Mouse (Mus musculus): ENCODE data around the gene Elk3. TPM values are rescaled to one million over a fixed set of nuclear protein-coding genes. Genes with fewer than 3 reads are reported as not detected.

The Elk3 gene
- polyA plus RNA-seq, 1 experiment = 86.5 TPM

DNA sequence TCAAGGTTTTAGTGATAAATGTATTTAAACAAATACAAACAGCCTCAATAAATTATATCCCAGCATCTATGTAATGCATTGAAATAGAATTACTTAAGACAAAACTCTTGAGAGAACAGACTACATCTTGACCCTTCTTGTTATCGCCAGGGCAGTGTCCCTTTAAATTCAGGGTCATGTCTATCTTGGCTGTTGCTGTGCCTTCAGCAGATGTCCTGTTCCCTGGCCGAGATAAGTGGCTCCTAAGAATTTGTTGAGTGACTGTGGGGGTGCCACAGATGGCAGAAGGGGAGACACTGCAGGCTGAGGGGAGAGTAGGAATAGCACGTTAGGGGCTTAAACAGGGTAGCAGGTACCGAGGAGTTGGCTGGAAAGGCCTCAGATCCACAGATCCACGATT, 22.3 kb upstream of the Elk3 start:
- TF ChIP-seq POLR2A (IDR thresholded peaks at IDR 0.05; ENCODE audit: low read depth, low read length) (no peak), CTCF (IDR thresholded peaks at IDR 0.05; ENCODE audit: borderline replicate concordance, insufficient read depth, low read length) (no peak)
- H3K4me3 ChIP-seq (ENCODE audit: insufficient read depth, low read length) = no peak overlapping the region
- H3K27ac ChIP-seq (ENCODE audit: insufficient read depth, low read length) = no peak overlapping the region
- 0 out of 2 replicates have a peak, but pooled peaks cover 4% of the 10 kb centered on the region for H3K4me1 ChIP-seq (ENCODE audit: control insufficient read depth, insufficient read depth, low read length)

DNA sequence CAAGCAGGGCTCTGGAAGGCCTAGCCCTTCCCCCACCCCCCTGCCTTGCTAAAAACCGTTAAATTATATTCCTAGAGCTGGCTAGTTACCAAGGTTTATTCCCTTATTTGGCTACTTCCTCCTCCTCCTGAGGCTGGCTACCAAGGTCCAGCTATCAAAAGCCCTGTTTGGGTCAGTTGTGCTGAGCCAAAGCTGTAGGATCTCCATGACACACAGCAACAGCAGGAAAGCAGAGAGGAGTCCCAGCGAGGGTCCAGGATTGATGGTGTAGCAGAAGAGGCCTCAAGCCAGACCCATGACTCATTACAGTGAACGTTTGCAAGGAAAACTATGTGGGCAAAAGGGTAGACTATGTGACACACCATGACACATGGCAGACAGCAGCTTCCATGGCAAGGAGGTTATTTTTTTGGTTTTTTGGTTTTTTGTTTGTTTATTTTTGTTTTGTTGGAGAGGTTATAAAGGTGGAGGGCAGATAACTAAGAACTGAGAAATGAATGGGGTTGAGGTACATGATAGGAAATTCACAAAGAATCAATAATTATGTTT, 21.4 kb upstream of the Elk3 start:
- no peak overlapping the region for H3K4me3 ChIP-seq (ENCODE audit: insufficient read depth, low read length)
- no peak overlapping the region for H3K27ac ChIP-seq (ENCODE audit: insufficient read depth, low read length)
- TF ChIP-seq CTCF (IDR thresholded peaks at IDR 0.05; ENCODE audit: borderline replicate concordance, insufficient read depth, low read length) (no peak), POLR2A (IDR thresholded peaks at IDR 0.05; ENCODE audit: low read depth, low read length) (no peak)
- H3K4me1 ChIP-seq (ENCODE audit: control insufficient read depth, insufficient read depth, low read length) = 0 out of 2 replicates have a peak, but pooled peaks cover 4% of the 10 kb centered on the region

DNA sequence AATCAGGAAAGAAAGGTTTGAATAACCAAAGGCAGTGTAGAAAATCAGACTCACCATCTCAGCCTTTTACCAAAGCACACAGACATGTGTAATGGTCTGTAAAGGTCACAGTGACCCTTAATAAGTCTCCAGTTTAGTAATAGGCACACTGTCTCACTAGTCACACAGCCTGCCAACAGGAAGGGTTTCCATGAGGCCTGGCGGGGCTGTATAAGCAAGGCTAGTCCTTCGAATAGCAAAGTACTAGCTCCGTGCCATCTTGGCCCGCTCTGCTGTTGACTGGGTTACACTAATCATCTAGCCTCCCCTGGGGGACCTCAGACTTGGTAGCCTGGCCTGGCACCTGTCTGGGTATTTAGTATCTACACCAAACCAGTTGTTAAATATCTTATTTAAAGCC, 20.6 kb upstream of the Elk3 start:
- no peak overlapping the region for H3K27ac ChIP-seq (ENCODE audit: insufficient read depth, low read length)
- H3K4me1 ChIP-seq (ENCODE audit: control insufficient read depth, insufficient read depth, low read length) = 0 out of 2 replicates have a peak, but pooled peaks cover 4% of the 10 kb centered on the region
- TF ChIP-seq POLR2A (IDR thresholded peaks at IDR 0.05; ENCODE audit: low read depth, low read length) = no peak
- H3K4me3 ChIP-seq (ENCODE audit: insufficient read depth, low read length) = no peak overlapping the region

GRCm38 (mm10) chr10:93328321-93328720, 17.4 kb upstream of the Elk3 start:
- no peak overlapping the region for H3K27ac ChIP-seq (ENCODE audit: insufficient read depth, low read length)
- peaks cover 11% of the 10 kb centered on the region; the same call in 1 of the 2 replicates for H3K4me1 ChIP-seq (ENCODE audit: control insufficient read depth, insufficient read depth, low read length)
- H3K4me3 ChIP-seq (ENCODE audit: insufficient read depth, low read length) = no peak overlapping the region
- TF ChIP-seq POLR2A (IDR thresholded peaks at IDR 0.05; ENCODE audit: low read depth, low read length) = no peak
- no peak for TF ChIP-seq CTCF (IDR thresholded peaks at IDR 0.05; ENCODE audit: borderline replicate concordance, insufficient read depth, low read length)

- Histone ChIP-seq H3K4me1 (ENCODE audit: control insufficient read depth, insufficient read depth, low read length) (peaks cover 8% of the 10 kb centered on the region; the same call in 1 of the 2 replicates), H3K27ac (ENCODE audit: insufficient read depth, low read length) (no peak overlapping the region), H3K4me3 (ENCODE audit: insufficient read depth, low read length) (no peak overlapping the region)
- no peak for TF ChIP-seq POLR2A (IDR thresholded peaks at IDR 0.05; ENCODE audit: low read depth, low read length)
- no peak for TF ChIP-seq CTCF (IDR thresholded peaks at IDR 0.05; ENCODE audit: borderline replicate concordance, insufficient read depth, low read length)
These were observed 16.3 kb upstream of the Elk3 start for GRCm38 (mm10) chr10:93327187-93327586.

DNA sequence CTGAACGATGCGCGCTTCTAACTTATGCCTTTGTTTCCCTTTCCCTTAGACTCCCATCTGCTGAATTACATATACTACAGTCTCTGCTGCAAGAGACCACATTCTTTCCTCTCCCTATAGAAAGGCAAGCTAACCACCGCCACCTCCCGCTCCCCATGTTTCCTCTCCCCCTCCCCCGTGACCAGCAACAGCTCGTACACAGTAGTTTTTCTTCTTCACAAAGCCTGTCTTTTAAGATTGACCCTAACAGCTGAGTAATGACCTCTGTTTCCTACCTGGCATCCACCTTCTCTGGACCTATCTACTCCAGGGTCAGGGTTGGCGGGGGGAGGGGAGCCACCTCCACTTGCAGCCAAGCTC, 15.8 kb upstream of the Elk3 start:
- peaks cover 7% of the 10 kb centered on the region; the same call in 1 of the 2 replicates for H3K4me1 ChIP-seq (ENCODE audit: control insufficient read depth, insufficient read depth, low read length)
- TF ChIP-seq CTCF (IDR thresholded peaks at IDR 0.05; ENCODE audit: borderline replicate concordance, insufficient read depth, low read length) (no peak), POLR2A (IDR thresholded peaks at IDR 0.05; ENCODE audit: low read depth, low read length) (no peak)
- H3K27ac ChIP-seq (ENCODE audit: insufficient read depth, low read length) = no peak overlapping the region
- H3K4me3 ChIP-seq (ENCODE audit: insufficient read depth, low read length) = no peak overlapping the region

DNA sequence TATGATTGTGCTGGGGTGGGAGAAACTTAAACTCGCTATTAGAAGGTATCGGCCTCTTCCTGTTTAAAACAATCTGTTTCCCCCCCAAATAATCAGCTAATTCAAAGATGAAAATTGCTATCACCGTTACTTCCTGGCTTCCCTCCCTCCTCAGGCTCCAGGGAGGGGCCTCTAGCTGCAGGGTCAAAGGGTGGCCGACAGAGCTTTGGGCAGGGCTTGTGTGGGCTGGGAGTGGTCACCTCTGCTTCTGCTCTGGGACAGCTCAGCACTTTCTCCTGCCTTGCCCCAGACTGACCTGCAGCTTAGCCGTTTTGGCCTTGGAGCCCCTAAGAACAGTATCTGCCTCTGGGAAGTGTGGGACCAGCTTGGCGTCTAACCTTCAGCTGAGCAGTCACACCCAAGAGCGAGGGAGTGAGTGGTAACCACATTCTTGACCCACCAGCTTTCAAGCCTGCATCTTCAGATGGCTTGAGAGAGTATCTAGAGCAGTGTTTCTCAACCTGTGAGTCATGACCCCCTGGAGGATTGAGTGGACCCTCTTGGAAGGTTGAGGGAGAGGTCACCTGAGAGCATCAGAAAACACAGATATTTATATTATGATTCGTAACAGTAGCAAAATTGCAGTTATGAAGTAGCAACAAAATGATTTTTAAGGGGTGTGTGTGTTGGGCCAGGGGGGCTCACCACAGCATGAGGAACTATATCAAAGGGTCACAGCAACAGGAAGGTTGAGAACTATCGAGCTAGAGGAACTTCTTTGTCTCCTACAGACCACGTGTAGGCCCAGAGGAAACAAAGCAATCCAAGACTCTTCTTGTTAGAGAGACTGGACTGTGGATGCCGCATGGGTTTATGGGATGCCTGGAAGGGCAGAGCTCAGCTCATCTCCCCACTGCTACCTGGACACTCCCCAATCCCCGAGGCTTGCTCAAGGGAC, 15.1 kb upstream of the Elk3 start:
- TF ChIP-seq CTCF (IDR thresholded peaks at IDR 0.05; ENCODE audit: borderline replicate concordance, insufficient read depth, low read length) = no peak
- no peak for TF ChIP-seq POLR2A (IDR thresholded peaks at IDR 0.05; ENCODE audit: low read depth, low read length)
- H3K4me1 ChIP-seq (ENCODE audit: control insufficient read depth, insufficient read depth, low read length) = peaks cover 7% of the 10 kb centered on the region; the same call in 1 of the 2 replicates

DNA sequence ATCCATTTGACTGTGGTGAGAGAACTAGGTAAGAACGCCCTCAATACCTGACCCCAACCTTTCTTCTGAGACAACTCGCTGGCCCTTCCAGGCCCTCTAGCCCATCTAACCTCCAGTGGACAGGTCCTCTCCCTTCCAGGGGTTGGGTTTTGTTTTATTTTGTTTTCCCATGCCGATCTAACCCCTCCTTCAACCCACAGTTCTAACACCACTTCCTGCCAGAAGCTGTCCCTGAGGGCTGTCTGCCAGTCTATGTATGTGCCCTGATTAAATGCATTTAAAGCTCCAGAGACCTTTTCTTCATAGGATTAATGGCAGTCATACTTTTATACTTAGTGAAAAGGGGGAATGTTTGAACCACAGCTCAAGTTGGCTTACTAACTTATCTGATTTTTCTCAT, 14.4 kb upstream of the Elk3 start:
- Histone ChIP-seq H3K4me3 (ENCODE audit: insufficient read depth, low read length) (no peak overlapping the region), H3K4me1 (ENCODE audit: control insufficient read depth, insufficient read depth, low read length) (peaks cover 7% of the 10 kb centered on the region; the same call in 1 of the 2 replicates), H3K27ac (ENCODE audit: insufficient read depth, low read length) (no peak overlapping the region)
- TF ChIP-seq POLR2A (IDR thresholded peaks at IDR 0.05; ENCODE audit: low read depth, low read length) = no peak
- TF ChIP-seq CTCF (IDR thresholded peaks at IDR 0.05; ENCODE audit: borderline replicate concordance, insufficient read depth, low read length) = no peak

More for the DNA sequence above, 15.1 kb upstream of the Elk3 start:
- H3K4me3 ChIP-seq (ENCODE audit: insufficient read depth, low read length) = no peak overlapping the region
- H3K27ac ChIP-seq (ENCODE audit: insufficient read depth, low read length) = no peak overlapping the region

DNA sequence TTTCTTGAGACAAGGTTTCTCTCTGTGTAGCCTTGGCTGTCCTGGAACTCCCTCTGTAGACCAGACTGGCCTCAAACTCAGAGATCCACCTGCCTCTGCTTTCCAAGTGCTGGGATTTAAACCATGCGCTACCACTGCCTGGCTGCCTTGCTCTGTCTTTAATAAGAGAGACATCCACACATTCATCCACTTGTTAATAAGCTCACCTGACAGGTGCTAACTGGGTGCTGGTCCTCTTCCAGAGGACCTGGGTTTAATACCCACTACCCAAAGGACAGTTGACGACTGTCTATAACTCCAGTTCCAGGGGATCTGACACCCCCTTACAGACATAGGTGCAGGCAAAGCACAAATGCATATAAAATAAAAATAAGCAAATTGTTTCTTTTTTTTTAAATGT, 13.5 kb upstream of the Elk3 start:
- Histone ChIP-seq H3K4me3 (ENCODE audit: insufficient read depth, low read length) (no peak overlapping the region), H3K4me1 (ENCODE audit: control insufficient read depth, insufficient read depth, low read length) (peaks cover 7% of the 10 kb centered on the region; the same call in 1 of the 2 replicates), H3K27ac (ENCODE audit: insufficient read depth, low read length) (no peak overlapping the region)
- TF ChIP-seq CTCF (IDR thresholded peaks at IDR 0.05; ENCODE audit: borderline replicate concordance, insufficient read depth, low read length) (no peak), POLR2A (IDR thresholded peaks at IDR 0.05; ENCODE audit: low read depth, low read length) (no peak)

DNA sequence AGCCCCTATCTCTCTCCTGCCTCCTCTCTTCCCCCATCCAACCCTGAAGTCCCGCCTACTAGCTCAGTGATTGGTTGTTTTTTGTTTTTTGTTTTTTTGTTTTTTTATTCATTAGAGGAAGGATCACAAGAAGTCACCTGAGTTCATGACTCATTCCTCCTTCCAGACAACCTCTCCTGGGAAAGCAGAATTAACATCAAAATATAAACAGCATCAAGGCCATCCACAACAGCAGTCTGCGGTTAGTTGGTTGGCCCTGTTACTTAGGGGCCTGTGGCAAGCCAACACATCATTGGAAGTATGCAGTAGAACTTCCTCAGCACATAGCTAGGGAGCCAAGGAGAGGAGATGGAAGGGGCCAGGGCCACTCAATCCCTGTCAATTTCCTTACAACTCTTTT, 12.7 kb upstream of the Elk3 start:
- Histone ChIP-seq H3K27ac (ENCODE audit: insufficient read depth, low read length) (no peak overlapping the region), H3K4me3 (ENCODE audit: insufficient read depth, low read length) (no peak overlapping the region), H3K4me1 (ENCODE audit: control insufficient read depth, insufficient read depth, low read length) (peaks cover 7% of the 10 kb centered on the region; the same call in 1 of the 2 replicates)
- TF ChIP-seq CTCF (IDR thresholded peaks at IDR 0.05; ENCODE audit: borderline replicate concordance, insufficient read depth, low read length) (no peak), POLR2A (IDR thresholded peaks at IDR 0.05; ENCODE audit: low read depth, low read length) (no peak)
